Mouse (Mus musculus): Measurements from ENCODE around the gene Ppp3r2.

Ppp3r2 gene

GRCm38 (mm10) chr4:49681812-49682211 is at the start of gene Ppp3r2:
TSS of gene Ppp3r2 (minus strand) at chr4:49682024.
- DNase-seq (ENCODE audit: low spot score) = no peak

- no peak for DNase-seq (ENCODE audit: low spot score)
Observed at GRCm38 (mm10) chr4:49729326-49729725, 47.5 kb upstream of the Ppp3r2 start.

GRCm38 (mm10) chr4:49723908-49724307 is 42.1 kb upstream of the Ppp3r2 start:
- no peak for DNase-seq (ENCODE audit: low spot score)

- no peak for DNase-seq (ENCODE audit: low spot score)
Observed at GRCm38 (mm10) chr4:49691405-49692194, 9.8 kb upstream of the Ppp3r2 start.

- DNase-seq (ENCODE audit: low spot score) = peak; percentile 87
Observed at GRCm38 (mm10) chr4:49688594-49689288, 6.9 kb upstream of the Ppp3r2 start.

DNA sequence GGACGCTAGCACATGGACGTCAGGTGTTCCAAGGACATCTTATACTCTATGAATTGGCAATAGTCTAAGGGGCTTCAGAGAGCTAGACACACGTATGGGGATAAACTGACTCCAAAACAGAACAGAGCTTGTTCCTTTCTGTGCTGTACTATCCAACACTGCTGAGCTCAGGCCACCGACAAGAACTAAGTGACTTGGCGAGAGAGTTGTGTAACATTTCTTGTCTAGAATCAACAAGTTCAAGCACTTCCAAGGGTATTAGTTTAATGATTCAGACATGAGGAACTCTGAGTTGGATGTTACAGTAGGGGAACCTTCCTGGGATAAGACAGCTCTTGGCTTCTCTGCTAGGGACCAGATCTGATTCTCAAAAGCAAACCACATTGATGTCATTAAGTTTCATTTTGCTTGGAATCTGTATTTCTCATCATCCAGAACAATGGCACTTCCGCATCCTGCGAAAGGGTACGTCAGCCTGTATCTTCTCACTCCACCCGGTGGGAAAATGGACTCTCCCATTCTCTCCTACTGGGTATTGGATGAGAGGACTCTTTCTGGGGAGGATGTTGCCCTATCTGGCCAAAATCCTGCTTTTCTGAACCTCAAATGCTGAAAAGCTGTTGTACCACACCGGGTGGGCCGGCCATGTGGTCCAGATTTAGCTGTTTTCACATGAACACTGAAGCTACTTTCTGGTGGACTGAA is 1.5 kb downstream of the Ppp3r2 start:
- no peak for DNase-seq (ENCODE audit: low spot score)

DNA sequence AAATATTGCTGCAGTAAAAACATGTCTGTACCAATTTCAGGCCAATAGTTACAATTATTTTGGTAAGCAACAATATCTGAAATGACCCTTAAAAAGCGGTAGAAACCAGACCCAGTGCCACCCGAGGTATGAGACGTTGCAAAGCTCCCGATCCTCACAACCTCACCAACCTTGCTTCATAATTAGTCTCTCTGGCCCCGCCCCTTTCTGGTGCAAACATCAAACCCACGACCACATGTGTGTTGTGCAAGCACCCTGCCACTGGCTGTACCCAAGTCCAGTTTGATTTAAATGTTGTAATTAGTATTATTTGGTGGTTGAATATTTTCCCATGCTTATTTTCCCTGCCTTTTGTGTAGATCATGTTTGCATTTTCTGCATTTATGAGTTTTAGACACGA is 5.0 kb downstream of the Ppp3r2 start:
- no peak for DNase-seq (ENCODE audit: low spot score)

GRCm38 (mm10) chr4:49676071-49676470 is 5.8 kb downstream of the Ppp3r2 start:
- no peak for DNase-seq (ENCODE audit: low spot score)

GRCm38 (mm10) chr4:49664850-49665249 is 17.0 kb downstream of the Ppp3r2 start:
- DNase-seq (ENCODE audit: low spot score) = no peak

- no peak for DNase-seq (ENCODE audit: low spot score)
Observed at GRCm38 (mm10) chr4:49662231-49662630, 19.6 kb downstream of the Ppp3r2 start.

- DNase-seq (ENCODE audit: low spot score) = no peak
Observed at GRCm38 (mm10) chr4:49661664-49662063, 20.2 kb downstream of the Ppp3r2 start.

DNA sequence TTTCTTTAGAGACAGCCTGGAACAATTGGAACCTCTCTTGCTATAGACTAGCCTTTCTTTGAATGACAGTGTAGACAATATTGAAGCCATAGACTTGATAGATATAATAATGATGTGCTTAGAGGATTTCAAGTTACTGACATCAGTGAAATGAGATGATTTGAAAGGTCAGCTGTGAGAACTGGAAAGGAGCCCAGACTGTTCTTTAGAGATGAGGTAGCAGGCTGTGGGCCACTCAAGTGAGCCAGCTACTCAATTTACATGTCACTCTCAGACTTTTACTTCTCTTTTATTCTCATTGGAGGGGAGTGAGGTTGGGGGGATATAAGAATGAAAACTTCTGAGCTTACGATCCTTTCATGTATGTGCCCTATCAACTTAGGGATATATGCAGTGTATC is 22.4 kb downstream of the Ppp3r2 start:
- no peak for DNase-seq (ENCODE audit: low spot score)

DNA sequence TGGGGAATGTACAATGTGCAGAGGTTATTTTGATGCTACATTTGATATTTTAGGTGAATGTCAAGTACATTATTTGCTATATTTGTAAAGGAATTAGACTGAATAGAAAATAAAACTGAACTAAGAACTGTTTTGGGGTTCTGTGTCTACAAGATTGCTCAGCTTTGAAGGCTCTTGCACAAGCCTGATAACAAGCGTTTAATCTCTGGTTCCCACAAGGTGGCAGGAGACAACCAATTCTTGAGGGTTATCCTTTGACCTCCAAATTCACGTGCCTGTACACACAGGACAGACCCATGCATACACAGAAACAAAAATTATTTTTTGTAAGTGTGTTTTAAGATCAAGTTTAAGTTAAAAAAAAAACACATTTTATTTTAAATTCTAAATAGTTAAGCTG is 41.9 kb downstream of the Ppp3r2 start:
- DNase-seq (ENCODE audit: low spot score) = no peak

GRCm38 (mm10) chr4:49637821-49638220 is 44.0 kb downstream of the Ppp3r2 start:
- no peak for DNase-seq (ENCODE audit: low spot score)

GRCm38 (mm10) chr4:49632139-49632481 is 49.7 kb downstream of the Ppp3r2 start:
- no peak for DNase-seq (ENCODE audit: low spot score)

DNA sequence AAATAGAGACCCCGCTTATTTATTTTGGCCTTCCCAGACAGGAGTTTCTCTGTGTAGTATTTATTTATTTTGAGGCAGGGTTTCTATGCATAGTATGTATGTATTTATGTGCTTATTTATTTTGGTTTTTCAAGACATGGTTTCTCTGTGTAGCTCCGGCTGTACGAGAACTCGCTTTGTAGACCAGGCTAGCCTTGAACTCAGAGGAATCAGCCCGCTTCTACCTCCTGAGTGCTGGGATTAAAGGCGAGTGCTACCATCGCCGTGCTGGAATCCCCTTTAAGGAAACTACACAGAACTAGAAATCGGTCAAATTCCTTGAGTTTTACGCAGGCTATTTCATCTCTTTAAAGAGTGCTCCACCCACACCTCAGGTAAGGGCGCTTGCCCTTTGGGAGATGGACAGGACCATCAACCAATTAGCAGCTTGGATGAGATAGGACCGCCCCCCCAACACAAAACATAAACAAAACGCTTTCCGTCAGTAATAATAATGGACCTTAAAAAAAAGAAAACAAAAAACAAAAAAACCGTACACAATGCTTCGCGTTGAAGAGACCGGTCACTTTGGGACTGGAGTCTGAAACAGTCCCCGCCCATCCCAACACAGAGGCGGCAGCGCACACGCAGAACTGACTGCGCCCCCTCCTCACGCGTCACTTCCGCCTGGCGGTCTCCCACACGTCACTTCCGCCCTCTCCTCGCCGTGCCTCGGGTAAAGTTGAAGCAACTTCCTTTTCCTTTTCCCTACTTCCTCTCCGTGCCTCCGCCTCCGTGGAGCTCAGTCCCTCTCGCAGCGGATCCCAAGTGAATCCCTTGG is 50.3 kb downstream of the Ppp3r2 start, which contains the start of gene Rnf20:
Rnf20 (plus strand) TSS at position 688 of the 820 bp plus-strand sequence.
- peak; percentile 97 for DNase-seq (ENCODE audit: low spot score)

- no peak for DNase-seq (ENCODE audit: low spot score)
Observed at GRCm38 (mm10) chr4:49628941-49629340, 52.9 kb downstream of the Ppp3r2 start.

All from embryo, embryonic 10.5 days (tissue).